Mouse (Mus musculus) brain, embryonic 14.5 days (tissue): ENCODE results near the gene Olfr588-ps1.

Source experiments
- CTCF ChIP-seq: fragments of 200-500 bp; IDR thresholded peaks from 2 replicates; pipeline ENCODE4 v1.5.1; 2012; ENCODE audit warnings: inconsistent platforms, mild to moderate bottlenecking, moderate library complexity, borderline replicate concordance; ENCODE audit not compliant: insufficient read depth, insufficient read length; ENCODE audit errors: extremely low read depth
- POLR2A ChIP-seq: fragments of 200-500 bp; IDR thresholded peaks from 2 replicates; pipeline ENCODE4 v1.6.1; 2012; ENCODE audit warnings: mild to moderate bottlenecking, inconsistent platforms, borderline replicate concordance; ENCODE audit not compliant: poor library complexity, insufficient read depth, insufficient read length, severe bottlenecking; ENCODE audit errors: extremely low read depth

DNA sequence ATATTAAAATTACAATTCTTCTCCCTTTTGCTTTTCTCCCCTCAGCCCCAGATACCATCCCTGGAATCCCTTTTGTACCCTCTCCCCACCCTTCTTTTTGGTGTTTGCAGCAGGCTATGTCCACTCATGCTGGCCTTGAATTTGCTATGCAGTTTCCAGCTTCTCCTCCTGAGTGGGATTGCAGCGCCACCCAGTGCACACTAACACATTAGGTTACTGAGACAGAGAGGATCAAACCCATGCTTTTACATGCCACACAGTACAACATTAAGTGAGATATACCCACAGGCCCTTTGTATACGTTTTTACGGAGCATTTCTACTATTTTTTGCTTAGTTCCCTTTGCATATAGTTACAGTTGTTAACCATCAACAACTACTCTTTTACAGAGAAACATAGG lies 21.3 kb upstream of the Olfr588-ps1 start:
- TF ChIP-seq CTCF (no peak), POLR2A (no peak)
